Mouse (Mus musculus) embryonic facial prominence, embryonic 13.5 days (tissue): ENCODE measurements around the gene Lrfn2. TPM values are rescaled to one million over a fixed set of nuclear protein-coding genes. Genes with fewer than 3 reads are reported as not detected.

Experiments used
- ATAC-seq: fragments of 200-750 bp; cut with Nextera tagmentation; 2 replicates; pipeline ENCODE4 v1.8.0; 2017; ENCODE audit warnings: low read depth; ENCODE audit not compliant: insufficient number of reproducible peaks, insufficient read depth, low FRiP score, low TSS enrichment
- H3K27ac ChIP-seq: fragments of 300-500 bp; sonication (generic); 2 replicates; pipeline ENCODE4 v1.5.1; 2015; ENCODE audit warnings: moderate library complexity, mild to moderate bottlenecking, inconsistent platforms
- H3K27me3 ChIP-seq: fragments of 300-500 bp; sonication (generic); 2 replicates; pipeline ENCODE4 v1.6.1; 2015; ENCODE audit warnings: mild to moderate bottlenecking, inconsistent platforms
- H3K36me3 ChIP-seq: fragments of 300-500 bp; sonication (generic); 2 replicates; pipeline ENCODE4 v1.6.1; 2015; ENCODE audit warnings: mild to moderate bottlenecking, inconsistent platforms
- H3K4me1 ChIP-seq: fragments of 300-500 bp; sonication (generic); 2 replicates; pipeline ENCODE4 v1.6.1; 2015; ENCODE audit warnings: inconsistent platforms
- H3K4me2 ChIP-seq: fragments of 300-500 bp; sonication (generic); 2 replicates; pipeline ENCODE4 v1.6.1; 2015; ENCODE audit warnings: moderate library complexity, mild to moderate bottlenecking, inconsistent platforms
- H3K4me3 ChIP-seq: fragments of 300-500 bp; sonication (generic); 2 replicates; pipeline ENCODE4 v1.5.1; 2015; ENCODE audit warnings: mild to moderate bottlenecking, inconsistent platforms
- H3K9ac ChIP-seq: fragments of 300-500 bp; sonication (generic); 2 replicates; pipeline ENCODE4 v1.6.1; 2015; ENCODE audit warnings: mild to moderate bottlenecking, inconsistent platforms
- H3K9me3 ChIP-seq: fragments of 300-500 bp; sonication (generic); 2 replicates; pipeline ENCODE4 v1.6.1; 2016; ENCODE audit warnings: inconsistent platforms
- WGBS: fragments of 180-500 bp; shearing (Covaris S2); methylation state at CpG from one replicate; pipeline ENCODE4 v1.1.7; 2015; ENCODE audit warnings: mixed read lengths; 5-methylcytosine and 5-hydroxymethylcytosine counted together
- polyA plus RNA-seq: library from polyadenylated mRNA; unstranded; fragments of >200 nt; fragmentation: Nextera tagmentation; extraction: Ambion mirVana; gene quantifications from 2 replicates; pipeline ENCODE4 v1.2.1, GENCODE M21; 2015

Lrfn2 gene
- polyA plus RNA-seq, 1 experiment from 2014 or later, result 1.0 TPM

GRCm38 (mm10) chr17:49043806-49044640 is 111.8 kb downstream of the Lrfn2 start:
- Histone ChIP-seq H3K9ac (no peak overlapping the region), H3K27me3 (no peaks in the 10 kb centered on the region; the same call in none of the 2 replicates), H3K4me2 (no peak overlapping the region), H3K9me3 (no peaks in the 10 kb centered on the region), H3K27ac (no peak overlapping the region), H3K36me3 (no peaks in the 10 kb centered on the region), H3K4me3 (no peak overlapping the region), H3K4me1 (peaks cover 10% of the 10 kb centered on the region; the same call in 1 of the 2 replicates)
- 12% methylated on average over 11 of the region's 11 CpGs for WGBS
- ATAC-seq, result no peak

DNA sequence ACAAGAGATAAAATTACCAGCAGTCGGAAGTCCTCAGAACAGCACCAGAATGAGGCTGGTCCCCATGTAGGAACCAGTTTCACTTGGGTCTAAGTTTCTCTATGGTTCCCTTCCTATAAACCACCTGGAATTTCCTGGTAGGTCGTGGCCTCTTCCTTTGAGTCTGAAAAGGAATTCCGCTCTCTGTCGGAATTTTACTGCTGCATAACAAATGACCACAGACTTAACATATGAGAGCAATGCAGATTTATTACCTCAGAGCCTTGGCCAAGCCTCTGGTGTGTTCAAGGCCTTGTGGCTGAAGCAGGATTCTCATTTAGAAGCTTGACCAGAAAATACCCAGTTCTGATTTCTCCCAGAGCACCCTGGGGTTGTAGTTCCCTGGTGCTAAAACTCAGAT is 115.7 kb downstream of the Lrfn2 start:
- WGBS, result 52% methylated on average over 4 of the region's 4 CpGs
- no peak for ATAC-seq

GRCm38 (mm10) chr17:49051231-49051630 is 119.1 kb downstream of the Lrfn2 start:
- Histone ChIP-seq H3K4me3 (no peak overlapping the region), H3K9ac (no peak overlapping the region), H3K9me3 (no peaks in the 10 kb centered on the region), H3K4me1 (no peaks in the 10 kb centered on the region), H3K4me2 (no peak overlapping the region), H3K36me3 (no peaks in the 10 kb centered on the region), H3K27ac (no peak overlapping the region), H3K27me3 (no peaks in the 10 kb centered on the region)
- 77% methylated on average over 11 of the region's 11 CpGs for WGBS
- no peak for ATAC-seq

More for the DNA sequence above, 115.7 kb downstream of the Lrfn2 start:
- H3K4me1 ChIP-seq, result peaks cover 10% of the 10 kb centered on the region; the same call in 1 of the 2 replicates
- no peak overlapping the region for H3K4me2 ChIP-seq
- no peaks in the 10 kb centered on the region for H3K9me3 ChIP-seq
- H3K36me3 ChIP-seq, result no peaks in the 10 kb centered on the region
- no peak overlapping the region for H3K27ac ChIP-seq
- no peaks in the 10 kb centered on the region; the same call in none of the 2 replicates for H3K27me3 ChIP-seq
- no peak overlapping the region for H3K4me3 ChIP-seq
- H3K9ac ChIP-seq, result no peak overlapping the region

DNA sequence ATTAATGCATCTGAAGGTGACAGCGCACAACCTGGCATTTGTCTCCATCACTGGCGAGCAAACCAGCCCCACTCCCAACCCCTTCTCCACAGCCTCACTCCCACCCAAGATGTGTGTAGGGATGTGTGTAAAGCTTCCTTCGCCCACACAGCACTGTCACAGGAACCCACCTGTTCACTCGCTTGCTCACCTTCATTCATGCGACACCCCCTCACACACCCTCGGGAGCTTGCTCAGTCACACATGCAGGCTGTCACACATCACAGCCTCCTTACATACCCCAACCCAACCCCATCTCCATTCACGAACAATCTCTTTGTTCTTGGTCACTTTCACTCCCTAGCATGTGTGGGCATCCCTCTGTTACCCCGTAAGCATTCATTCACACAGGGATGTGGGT is 129.0 kb downstream of the Lrfn2 start:
- Histone ChIP-seq H3K4me2 (no peak overlapping the region), H3K4me3 (no peak overlapping the region), H3K4me1 (no peaks in the 10 kb centered on the region), H3K36me3 (no peaks in the 10 kb centered on the region), H3K27ac (no peak overlapping the region), H3K9ac (no peak overlapping the region), H3K27me3 (no peaks in the 10 kb centered on the region), H3K9me3 (no peaks in the 10 kb centered on the region)
- WGBS, result 84% methylated on average over 8 of the region's 8 CpGs
- ATAC-seq, result no peak

GRCm38 (mm10) chr17:49063789-49064188 is 131.6 kb downstream of the Lrfn2 start:
- Histone ChIP-seq H3K36me3 (no peaks in the 10 kb centered on the region), H3K4me1 (no peaks in the 10 kb centered on the region), H3K27me3 (no peaks in the 10 kb centered on the region), H3K27ac (no peak overlapping the region), H3K9ac (no peak overlapping the region), H3K4me3 (no peak overlapping the region), H3K4me2 (no peak overlapping the region), H3K9me3 (no peaks in the 10 kb centered on the region)
- whole genome bisulfite sequencing, result 32% methylated on average over 3 of the region's 3 CpGs
- ATAC-seq, result no peak

GRCm38 (mm10) chr17:49064526-49064925 is 132.3 kb downstream of the Lrfn2 start:
- no peak overlapping the region for H3K27ac ChIP-seq
- H3K4me1 ChIP-seq, result no peaks in the 10 kb centered on the region
- 83% methylated on average over 8 of the region's 8 CpGs for WGBS
- no peak for ATAC-seq
- H3K36me3 ChIP-seq, result no peaks in the 10 kb centered on the region
- H3K9ac ChIP-seq, result no peak overlapping the region
- H3K4me2 ChIP-seq, result no peak overlapping the region
- H3K4me3 ChIP-seq, result no peak overlapping the region
- no peaks in the 10 kb centered on the region for H3K27me3 ChIP-seq
- no peaks in the 10 kb centered on the region for H3K9me3 ChIP-seq

GRCm38 (mm10) chr17:49065050-49065449 is 132.9 kb downstream of the Lrfn2 start:
- no peak overlapping the region for H3K4me2 ChIP-seq
- H3K9ac ChIP-seq, result no peak overlapping the region
- no peak overlapping the region for H3K27ac ChIP-seq
- no peaks in the 10 kb centered on the region for H3K4me1 ChIP-seq
- ATAC-seq, result no peak
- no peaks in the 10 kb centered on the region for H3K9me3 ChIP-seq
- no peaks in the 10 kb centered on the region for H3K27me3 ChIP-seq
- H3K4me3 ChIP-seq, result no peak overlapping the region
- 77% methylated on average over 3 of the region's 3 CpGs for WGBS
- no peaks in the 10 kb centered on the region for H3K36me3 ChIP-seq

- no peak for ATAC-seq
- WGBS, result 58% methylated on average over 6 of the region's 6 CpGs
These were observed 134.6 kb downstream of the Lrfn2 start for GRCm38 (mm10) chr17:49066748-49067147.

GRCm38 (mm10) chr17:49078168-49078567 is 146.0 kb downstream of the Lrfn2 start:
- Histone ChIP-seq H3K27ac (no peak overlapping the region), H3K4me3 (no peak overlapping the region)
- WGBS, result 49% methylated on average over 2 of the region's 2 CpGs

More at GRCm38 (mm10) chr17:49066748-49067147, 134.6 kb downstream of the Lrfn2 start:
- no peaks in the 10 kb centered on the region for H3K9me3 ChIP-seq
- no peak overlapping the region for H3K4me3 ChIP-seq
- no peak overlapping the region for H3K4me2 ChIP-seq
- no peak overlapping the region for H3K9ac ChIP-seq
- H3K4me1 ChIP-seq, result no peaks in the 10 kb centered on the region
- H3K27ac ChIP-seq, result no peak overlapping the region
- H3K27me3 ChIP-seq, result no peaks in the 10 kb centered on the region
- no peaks in the 10 kb centered on the region for H3K36me3 ChIP-seq

DNA sequence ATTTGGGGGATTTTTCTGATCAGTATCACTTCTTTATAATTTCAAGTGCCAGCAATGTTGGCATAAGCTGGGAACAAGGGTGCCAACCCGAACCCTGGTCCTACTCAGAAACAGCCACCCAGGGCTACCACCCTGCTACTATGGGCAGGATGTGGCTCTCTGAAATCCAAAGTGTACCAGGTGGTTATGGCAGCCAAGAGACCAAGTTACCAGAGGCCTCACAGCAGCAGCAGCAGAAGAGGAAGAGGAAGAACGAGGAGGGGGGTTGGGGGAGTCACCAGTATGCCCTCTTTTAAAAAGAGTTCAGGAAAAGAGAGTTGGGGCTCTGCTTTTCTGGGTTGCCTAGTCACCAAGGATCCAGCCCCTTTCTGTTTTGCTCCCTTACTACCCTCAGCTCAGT is 147.5 kb downstream of the Lrfn2 start:
- H3K4me2 ChIP-seq, result no peak overlapping the region
- no peaks in the 10 kb centered on the region for H3K9me3 ChIP-seq
- no peaks in the 10 kb centered on the region for H3K27me3 ChIP-seq
- WGBS, result 53% methylated on average over 2 of the region's 2 CpGs
- no peak overlapping the region for H3K4me3 ChIP-seq
- H3K36me3 ChIP-seq, result no peaks in the 10 kb centered on the region
- H3K4me1 ChIP-seq, result no peaks in the 10 kb centered on the region; the same call in 1 of the 2 replicates
- no peak overlapping the region for H3K9ac ChIP-seq
- ATAC-seq, result no peak
- no peak overlapping the region for H3K27ac ChIP-seq

More at GRCm38 (mm10) chr17:49078168-49078567, 146.0 kb downstream of the Lrfn2 start:
- Histone ChIP-seq H3K27me3 (no peaks in the 10 kb centered on the region), H3K4me1 (no peaks in the 10 kb centered on the region), H3K36me3 (no peaks in the 10 kb centered on the region), H3K9me3 (no peaks in the 10 kb centered on the region), H3K4me2 (no peak overlapping the region), H3K9ac (no peak overlapping the region)
- no peak for ATAC-seq

- Histone ChIP-seq H3K9ac (no peak overlapping the region), H3K27me3 (no peaks in the 10 kb centered on the region), H3K4me3 (no peak overlapping the region), H3K27ac (no peak overlapping the region), H3K4me1 (no peaks in the 10 kb centered on the region; the same call in 1 of the 2 replicates), H3K4me2 (no peak overlapping the region), H3K36me3 (no peaks in the 10 kb centered on the region), H3K9me3 (no peaks in the 10 kb centered on the region)
- ATAC-seq, result no peak
- 79% methylated on average over 9 of the region's 9 CpGs for WGBS
These were observed 151.6 kb downstream of the Lrfn2 start for GRCm38 (mm10) chr17:49083594-49084380.
